Mouse (Mus musculus) naive thymus-derived CD4-positive, alpha-beta T cell, adult 2 months (primary cell): ENCODE results near the gene Mindy3.

Experiments
- DNase-seq: peaks from one replicate; pipeline ENCODE4 v3.0.0-alpha.2; 2011; ENCODE audit warnings: low read depth

The Mindy3 gene

GRCm38 (mm10) chr2:12301431-12302170 is 117.7 kb downstream of the Mindy3 start, which contains the start of gene Itga8:
Gene Itga8 (minus strand): TSS chr2:12301922.
- peak; percentile 64 for DNase-seq

- no peak for DNase-seq
These were observed 118.6 kb downstream of the Mindy3 start for GRCm38 (mm10) chr2:12300449-12301228.

DNA sequence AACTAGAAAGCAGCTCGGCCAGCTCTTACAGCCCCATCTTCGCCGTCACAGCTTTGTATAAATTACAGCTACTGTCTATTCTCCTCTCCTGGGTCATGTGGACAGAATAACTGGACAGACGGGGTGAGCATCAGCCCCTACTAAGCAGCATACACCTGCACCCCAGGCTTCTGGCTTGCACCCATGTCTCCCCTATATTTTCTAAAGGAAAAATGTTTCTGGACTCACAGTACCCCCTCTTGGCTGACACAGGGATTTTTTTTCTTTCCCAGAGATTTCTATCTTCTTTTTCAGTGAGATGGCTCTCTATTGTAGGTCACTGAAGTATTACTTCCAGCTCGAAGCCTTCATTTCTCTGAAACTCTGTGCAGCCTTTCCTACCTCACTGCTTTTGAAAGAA is 122.0 kb downstream of the Mindy3 start:
- DNase-seq = no peak
